Mouse (Mus musculus): Measurements from ENCODE around the gene Zbtb25.

Gene Zbtb25

DNA sequence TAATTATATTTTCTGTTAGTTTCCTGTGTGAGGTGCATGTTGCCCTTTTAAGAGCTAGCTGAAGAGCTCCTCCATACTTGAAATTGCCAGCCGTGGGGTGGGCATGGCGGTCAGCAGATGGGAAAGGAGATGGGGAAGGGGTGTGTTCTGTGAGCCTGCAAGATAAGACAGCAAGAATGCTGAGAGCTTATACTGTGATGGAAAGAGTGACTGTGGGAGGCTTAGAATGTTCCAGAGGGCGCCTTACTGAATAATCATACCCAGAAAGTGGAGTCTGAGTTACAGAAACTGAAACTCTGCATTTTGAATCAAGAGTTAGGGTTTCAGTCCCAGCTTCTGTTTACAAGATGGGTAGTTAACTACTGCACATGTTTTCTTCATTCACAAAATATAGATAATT is 6.1 kb upstream of the Zbtb25 start:
- no peak for DNase-seq

DNA sequence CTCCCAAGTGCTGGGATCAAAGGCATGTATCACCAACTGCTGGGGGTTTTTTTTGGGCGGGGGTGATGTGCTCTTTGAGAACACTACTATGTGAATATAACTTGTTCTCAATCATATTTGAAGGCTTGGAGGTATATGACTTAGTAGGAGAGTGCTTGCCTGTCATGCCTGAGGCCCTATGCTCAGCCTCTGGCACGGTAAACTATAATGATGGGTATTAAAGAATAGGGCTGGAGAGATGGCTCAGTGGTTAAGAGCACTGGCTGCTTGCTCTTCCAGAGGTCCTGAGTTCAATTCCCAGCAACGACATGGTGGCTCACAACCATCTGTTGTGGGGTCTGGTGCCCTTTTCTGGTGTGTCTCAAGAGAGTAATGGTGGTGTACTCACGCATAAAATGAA is 5.5 kb upstream of the Zbtb25 start:
- DNase-seq: no peak

- no peak for DNase-seq
These were observed 4.6 kb upstream of the Zbtb25 start for GRCm38 (mm10) chr12:76373991-76374390.

- DNase-seq: no peak
These were observed 3.7 kb upstream of the Zbtb25 start for GRCm38 (mm10) chr12:76372881-76373818.

GRCm38 (mm10) chr12:76372046-76372445 is 2.6 kb upstream of the Zbtb25 start:
- no peak for DNase-seq

DNA sequence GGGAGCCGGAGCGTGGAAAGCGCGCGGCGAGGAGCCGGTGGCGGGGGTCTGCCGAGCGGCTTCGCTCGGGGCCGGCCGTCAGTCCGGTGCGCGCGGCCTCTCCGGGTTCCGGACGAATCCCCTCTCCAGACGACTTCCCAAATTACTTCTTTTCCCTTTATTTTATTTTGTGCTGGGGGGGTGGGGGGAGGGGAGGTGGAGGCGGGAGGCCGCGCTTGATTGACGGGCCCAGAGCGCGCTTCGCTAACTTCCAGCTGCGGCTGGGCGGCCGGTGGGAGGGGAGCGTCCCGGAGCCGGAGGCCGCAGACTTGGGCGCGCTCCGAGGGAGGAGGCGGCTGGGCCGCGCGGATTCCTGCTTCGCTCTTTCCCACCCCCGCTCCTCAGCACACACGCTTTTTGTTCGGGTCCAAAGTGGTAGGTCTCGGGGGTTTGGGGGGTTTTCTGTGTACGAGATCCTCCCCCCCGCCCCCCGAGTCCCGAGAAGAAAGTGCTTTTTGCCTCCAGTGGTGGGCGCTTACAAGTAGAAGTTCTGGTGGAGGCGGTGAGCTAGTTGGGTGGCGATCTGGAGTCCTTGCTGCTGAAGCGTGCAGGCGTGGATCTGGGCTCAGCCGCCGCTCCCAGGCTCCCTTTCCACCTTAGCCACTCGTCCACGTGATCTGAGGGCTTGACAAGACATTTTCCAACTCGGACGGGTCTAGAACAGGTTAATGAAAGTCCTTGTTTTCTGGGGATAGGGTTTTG is 1.6 kb upstream of the Zbtb25 start:
- DNase-seq: peak; percentile 83

DNA sequence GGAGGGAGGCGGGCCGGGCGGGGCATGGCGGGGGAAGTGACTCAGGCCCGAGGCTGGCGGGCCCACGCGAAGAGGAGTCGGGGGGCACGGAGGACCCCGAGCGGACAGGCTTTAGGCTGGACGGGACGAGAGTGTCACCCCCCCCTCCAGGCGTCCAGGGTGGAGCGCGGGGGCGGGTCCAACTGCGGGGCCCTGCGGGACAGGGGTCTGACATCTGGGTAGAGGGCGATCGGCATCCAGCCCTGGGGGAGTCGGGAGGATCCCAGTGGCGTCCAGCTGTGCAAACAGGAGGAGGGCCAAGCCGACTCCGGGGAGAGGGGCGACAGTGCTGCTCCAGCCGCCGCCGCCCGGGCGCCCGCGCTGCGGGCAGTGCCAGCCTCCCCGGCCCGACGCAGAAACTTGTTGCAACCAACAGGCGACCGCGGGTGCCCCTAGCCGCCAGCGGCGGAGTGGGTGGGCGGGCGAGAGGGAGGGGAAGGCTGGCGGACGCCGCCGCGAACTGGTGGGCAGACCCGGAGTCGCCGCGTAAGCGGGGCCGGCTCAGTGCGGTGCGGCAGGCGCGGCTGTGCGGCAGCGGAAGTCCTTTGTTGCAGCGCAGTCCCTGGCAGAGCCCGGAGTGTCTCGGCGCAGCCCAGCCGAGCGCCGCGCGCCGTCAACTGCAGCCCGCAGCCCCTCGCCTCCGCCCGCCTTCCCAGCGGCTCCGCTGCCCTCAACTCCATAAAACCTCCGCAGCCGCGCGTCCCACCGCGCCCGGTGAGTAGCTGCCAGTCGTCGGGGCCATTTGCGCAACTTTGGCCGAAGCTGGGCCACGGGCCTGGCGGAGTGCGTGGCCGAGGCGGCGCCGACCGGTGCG is 802 bp upstream of the Zbtb25 start, which contains the start of gene Zbtb1:
Gene Zbtb1 (plus strand): TSS at position 289 of the 853 bp plus-strand sequence.
- DNase-seq: peak; percentile 84

GRCm38 (mm10) chr12:76368790-76369205 is 604 bp downstream of the Zbtb25 start:
- no peak for DNase-seq

DNA sequence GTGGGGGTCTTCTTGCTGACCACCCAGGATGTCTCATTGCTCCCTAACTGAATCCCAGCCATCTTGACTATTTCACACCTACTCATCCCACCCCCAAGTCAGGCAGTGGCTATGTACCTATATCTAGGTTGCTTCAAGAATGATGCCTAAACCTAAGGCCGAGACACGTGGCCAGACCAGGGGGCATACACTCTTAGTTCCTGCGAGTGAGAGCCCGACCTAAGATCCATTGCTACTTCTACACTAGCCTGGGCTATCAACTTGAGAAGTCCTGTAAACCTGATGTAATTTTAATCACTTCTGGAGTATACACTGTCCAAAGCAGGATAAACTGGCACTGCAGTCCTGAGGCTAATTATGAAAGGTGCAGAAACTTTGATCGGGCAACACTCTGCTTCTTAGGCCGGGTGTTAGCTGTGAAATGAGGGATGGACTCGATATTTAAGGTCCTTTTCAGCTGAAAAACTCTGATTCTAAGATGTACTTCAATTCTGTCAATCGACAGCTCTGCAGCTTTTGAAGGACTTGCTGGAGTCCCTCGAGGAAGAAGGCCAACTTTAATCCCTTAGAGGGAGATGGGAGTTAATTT is 1.1 kb downstream of the Zbtb25 start:
- no peak for DNase-seq

DNA sequence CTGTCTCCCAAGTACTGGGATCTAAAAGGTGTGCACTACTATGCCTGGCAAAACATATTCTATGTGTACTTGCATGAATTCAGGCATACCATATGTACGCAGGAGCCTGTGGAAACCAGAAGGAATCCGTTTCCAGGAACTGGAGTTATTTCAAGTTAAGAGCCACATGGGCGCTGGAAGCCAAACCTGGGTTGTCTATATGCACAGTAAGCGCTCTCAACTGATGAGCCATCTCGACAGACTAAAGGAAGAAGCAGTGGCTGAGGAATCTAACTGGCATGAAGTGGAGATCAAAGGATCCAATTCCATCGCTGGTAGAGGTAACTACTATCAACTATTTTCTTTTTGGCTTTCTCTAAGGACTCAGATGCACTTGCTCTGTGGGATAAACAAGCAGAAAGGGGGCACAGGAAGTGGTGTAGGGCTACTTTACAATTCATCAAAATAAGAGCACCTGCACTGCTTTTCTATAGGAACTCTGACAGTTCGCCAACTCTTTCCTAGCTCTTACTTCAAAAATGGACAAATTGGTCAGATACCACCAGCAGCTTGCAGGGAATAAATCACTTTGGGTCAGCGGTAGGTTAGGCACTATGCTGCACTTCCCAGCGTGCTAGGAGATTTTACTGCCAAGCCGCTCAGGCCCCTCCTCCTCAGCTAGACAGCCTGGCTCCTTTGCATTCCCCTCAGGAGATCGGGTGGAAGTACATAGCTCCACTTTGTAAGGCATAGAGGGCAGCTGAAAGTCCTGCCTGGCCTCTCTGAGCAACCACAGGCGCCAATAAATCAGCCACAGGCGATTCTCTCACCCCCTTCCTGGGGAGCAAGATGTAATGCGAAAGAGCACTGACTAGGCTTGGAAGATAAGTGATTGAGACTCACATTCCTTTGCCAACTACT is 2.1 kb downstream of the Zbtb25 start:
- DNase-seq: peak; percentile 41

- DNase-seq: no peak
These were observed 3.1 kb downstream of the Zbtb25 start for GRCm38 (mm10) chr12:76366276-76366675.

GRCm38 (mm10) chr12:76362303-76362676 is 7.1 kb downstream of the Zbtb25 start:
- no peak for DNase-seq

DNA sequence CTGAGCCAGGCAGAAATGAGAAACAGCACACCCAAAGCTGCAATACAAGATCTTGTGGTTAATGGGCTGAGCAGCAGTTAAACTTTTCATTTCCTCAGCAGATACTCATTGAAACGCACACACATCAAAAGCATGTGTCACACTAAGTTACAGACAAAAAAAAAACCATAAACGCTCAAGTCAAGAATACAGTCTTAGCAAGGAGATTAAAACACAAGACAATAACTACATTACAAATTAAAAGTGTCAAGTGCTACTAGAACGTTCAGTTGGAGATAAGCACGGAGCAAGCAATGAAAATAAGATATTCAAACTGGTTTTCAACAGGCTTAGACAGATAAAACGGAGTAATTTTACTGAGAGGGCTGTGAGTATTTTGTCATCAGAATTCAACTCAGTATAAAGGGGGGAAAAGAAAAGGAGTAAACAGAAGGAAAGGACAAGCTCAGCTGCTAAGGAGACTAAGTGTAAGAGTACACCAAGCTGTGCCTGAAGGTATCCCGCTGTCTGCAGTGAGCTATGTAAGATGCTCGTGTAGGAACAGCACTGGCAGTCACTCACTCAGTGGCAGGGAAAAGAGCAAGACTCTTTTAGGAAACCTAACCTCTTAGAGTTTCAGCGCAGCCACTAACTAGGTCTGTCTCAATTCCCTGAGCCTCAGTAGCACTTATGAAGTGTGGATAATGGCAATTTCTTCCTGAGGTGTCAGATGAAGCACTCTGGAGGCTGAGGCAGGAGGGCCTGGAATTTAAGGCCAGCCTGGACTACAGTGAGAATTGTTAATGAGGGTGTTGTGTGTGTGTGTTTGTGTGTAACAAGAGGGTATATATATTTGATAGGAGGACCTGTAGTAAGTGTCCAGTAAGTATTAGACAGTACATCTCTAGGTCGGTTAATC is 7.7 kb downstream of the Zbtb25 start:
- no peak for DNase-seq

DNA sequence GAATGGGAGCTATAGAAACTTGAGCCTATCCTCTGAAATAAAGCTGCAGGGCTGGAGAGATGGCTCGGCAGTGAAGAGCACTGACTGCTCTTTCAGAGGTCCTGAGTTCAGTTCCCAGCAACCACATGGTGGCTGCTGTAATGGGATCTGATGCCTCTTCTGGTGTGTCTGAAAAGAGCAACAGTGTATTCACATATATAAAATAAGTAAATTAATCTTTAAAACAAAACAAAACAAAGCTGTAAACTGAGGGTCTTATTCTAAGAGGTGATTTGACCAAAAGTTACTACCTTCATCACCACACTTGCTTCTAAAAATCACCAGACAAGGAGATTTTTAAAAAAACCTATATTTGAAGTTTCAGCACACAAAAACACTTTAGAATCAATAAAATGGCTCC is 8.5 kb downstream of the Zbtb25 start:
- DNase-seq: no peak

DNA sequence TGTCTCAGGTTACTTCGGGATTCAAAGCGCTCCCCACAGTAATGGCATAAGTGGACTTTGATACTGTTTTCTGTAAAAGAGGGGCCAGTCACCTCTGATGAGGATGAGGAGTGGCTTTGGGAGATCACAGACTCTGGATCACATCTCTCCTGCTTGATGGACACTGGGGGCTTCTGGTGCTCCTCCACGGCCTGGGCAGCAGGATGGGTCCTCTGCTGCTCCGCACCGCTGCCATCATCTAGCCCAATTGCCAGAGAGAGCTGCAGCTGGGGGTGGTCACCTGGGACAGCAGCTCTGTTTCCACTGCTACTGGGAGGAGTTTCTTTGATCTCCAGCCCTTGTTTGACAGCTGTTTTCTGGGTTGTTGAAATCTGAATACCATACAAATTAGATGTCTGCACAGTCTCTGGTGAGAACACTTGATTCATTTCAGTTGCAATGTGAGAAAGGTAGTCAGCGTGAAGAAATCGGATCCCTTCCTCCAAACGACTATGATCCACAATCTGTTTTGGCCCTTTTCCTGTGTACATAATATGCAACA is 19.7 kb downstream of the Zbtb25 start:
- DNase-seq: no peak

DNA sequence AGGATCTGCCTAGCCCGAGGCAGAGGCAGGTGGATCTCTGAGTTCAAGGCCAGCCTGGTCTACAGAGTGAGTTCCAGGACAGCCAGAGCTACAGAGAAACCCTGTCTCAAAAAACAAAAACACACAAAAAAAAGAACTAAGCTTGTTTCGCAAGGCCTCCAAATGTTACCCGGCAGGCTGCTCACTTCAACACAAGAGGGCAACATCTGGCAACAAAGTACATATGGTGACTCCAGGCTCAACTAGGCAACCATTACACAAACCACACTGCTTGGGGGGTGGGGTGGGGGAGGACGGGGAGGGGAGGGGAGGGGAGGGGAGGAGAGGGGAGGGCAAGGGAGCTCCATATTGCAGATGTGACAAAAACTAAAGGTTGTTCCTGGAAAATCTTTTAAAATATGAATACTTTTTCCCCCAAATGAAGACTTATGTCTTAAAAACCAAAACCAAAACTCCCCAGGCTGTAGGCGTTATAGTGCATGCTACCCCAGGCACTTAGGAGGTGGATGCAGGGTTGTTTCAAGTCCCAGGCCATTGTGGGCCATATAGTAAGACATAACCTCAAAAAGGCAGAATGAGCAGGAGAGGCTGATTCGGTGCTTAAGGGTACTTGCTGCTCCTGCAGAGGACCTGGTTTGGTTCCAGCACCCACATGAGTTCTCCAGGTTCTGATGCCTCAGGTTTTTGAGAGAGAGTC is 23.5 kb downstream of the Zbtb25 start:
- no peak for DNase-seq

DNA sequence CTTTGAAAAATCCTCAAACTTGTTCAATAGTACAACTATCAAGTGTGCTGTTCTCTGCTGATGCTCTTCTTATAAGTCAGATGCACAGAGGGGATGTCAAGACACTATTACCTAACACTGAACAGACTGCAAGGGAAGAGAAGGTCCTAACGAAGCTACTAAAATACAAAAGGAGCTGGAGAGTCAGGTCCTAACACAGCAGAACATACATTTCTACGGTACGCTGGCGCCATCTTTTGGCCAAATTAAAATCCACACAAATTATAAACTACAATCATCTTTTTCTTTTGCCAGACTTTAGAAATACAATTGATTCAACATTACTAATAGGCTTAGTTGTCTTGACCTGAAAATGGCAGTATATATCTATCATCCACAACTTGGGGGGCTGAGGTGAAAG is 28.3 kb downstream of the Zbtb25 start:
- DNase-seq: peak; percentile 51

DNA sequence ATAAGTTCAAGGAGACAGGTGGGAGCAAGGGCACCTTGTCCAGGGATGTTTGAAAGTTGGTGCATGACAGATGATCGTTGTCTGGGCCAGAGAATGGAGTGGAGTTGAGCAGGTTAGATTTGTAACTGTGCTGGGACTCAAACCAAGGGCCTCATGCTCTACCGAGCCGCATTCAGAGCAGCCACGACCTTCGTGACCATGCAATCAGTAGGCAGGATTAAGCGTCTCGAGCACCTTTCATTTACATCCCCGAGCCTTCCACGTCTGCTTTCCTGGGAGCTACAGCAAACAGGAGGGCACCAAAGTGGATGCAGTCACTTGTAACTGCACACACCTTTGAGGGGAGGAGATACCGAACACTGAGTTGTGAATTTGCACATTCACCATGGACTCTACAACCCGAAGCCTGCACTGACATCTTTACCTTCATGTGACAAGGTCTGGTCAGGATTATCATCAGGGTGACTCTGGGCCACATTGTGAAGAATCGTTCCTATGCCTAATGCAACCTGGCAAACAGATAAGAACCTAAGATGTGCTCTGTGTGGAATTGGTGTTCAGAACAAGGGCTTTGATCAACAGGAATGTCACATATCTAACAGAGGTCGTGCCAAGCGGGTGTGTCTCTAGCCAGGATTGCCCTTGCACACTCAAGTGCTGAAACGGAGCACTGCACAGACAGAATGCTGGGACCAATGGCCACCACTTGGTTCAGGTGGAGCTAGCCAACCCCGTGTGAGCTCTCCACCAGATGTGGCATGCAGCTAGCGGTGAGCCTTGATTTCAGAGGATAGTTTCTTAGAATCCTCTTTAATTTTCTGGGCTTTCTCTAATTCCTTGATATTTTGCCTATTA is 33.1 kb downstream of the Zbtb25 start:
- DNase-seq: no peak

- DNase-seq: no peak
These were observed 33.8 kb downstream of the Zbtb25 start for GRCm38 (mm10) chr12:76335641-76336040.
